In the genomic region with DNA sequence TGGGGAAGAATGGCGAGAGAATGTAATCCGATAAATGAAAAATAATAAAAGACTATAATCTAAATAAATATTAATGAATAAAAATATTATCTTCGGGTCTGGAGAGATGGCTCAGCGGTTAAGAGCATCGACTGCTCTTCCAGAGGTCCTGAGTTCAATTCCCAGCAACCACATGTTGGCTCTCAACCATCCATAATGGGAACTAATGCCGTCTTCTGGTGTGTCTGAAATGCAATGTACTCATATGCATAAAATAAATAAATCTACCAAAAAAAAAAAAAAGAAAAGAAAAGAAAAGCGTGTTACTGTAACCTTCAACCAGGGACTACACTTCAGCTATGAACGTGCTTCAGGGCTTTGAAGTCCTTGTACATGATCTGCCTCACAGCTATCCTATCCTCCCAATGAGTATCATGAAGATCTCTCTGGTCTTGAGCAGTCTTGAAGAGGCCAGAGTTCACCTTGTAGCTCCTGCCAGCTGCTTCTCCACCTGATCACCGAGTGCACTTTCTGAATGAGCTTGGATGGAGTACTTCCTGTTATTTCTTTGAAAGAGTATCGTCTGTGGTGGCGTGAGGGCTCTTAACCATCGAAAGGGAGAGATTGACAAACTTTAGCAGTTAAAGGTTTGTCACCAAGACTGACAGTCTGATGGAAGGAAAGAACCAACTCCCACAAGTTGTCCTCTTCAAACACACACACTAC, we compare ENCODE assay signal across 7 mouse cellular contexts. TPM values are rescaled to one million over a fixed set of nuclear protein-coding genes. Genes with fewer than 3 reads are reported as not detected.
DNase-seq lines count a peak whose midpoint lies in the region; ATAC-seq and TF ChIP-seq lines count a peak whose summit lies in the region.

Gene Tsn (minus strand): TSS at position 118 of the 705 bp plus-strand sequence.

- whole genome bisulfite sequencing in limb, embryonic 13.5 days, result 54% methylated on average over 12 of the region's 12 CpGs
- 51% methylated on average over 12 of the region's 12 CpGs for WGBS in midbrain, postnatal 0 days

- TF ChIP-seq CTCF in ES-Bruce4 (IDR thresholded peaks at IDR 0.05; ENCODE audit: low read depth, low read length), result no peak
- no peak for TF ChIP-seq CTCF in midbrain, postnatal 0 days (IDR thresholded peaks at IDR 0.05)

- no peaks in the 10 kb centered on the region for H3K4me1 ChIP-seq in ES-Bruce4 (ENCODE audit: control insufficient read depth, insufficient read depth, low read length)
- peaks cover 8% of the 10 kb centered on the region for H3K4me1 ChIP-seq in limb, embryonic 13.5 days
- no peaks in the 10 kb centered on the region; the same call in 1 of the 2 replicates for H3K4me1 ChIP-seq in midbrain, postnatal 0 days (ENCODE audit: insufficient read depth, low read length)

- no peak for TF ChIP-seq POLR2A in ES-Bruce4 (IDR thresholded peaks at IDR 0.05; ENCODE audit: insufficient read depth, low read length)

- peaks cover 12% of the 10 kb centered on the region for H3K36me3 ChIP-seq in ES-Bruce4 (ENCODE audit: control insufficient read depth, insufficient read depth, low read length, poor library complexity, severe bottlenecking)
- H3K36me3 ChIP-seq in limb, embryonic 13.5 days, result peaks cover 8% of the 10 kb centered on the region
- H3K36me3 ChIP-seq in midbrain, postnatal 0 days (ENCODE audit: insufficient read depth, low read length), result peaks cover 4% of the 10 kb centered on the region

- no peaks in the 10 kb centered on the region for H3K9me3 ChIP-seq in ES-Bruce4 (replicated peaks; ENCODE audit: control insufficient read depth, insufficient read depth, low read length, poor library complexity, severe bottlenecking)
- H3K9me3 ChIP-seq in limb, embryonic 13.5 days, result no peaks in the 10 kb centered on the region
- H3K9me3 ChIP-seq in midbrain, postnatal 0 days (ENCODE audit: low read length), result no peaks in the 10 kb centered on the region

- peak within 1 kb of the TSS; percentile 93 for H3K4me3 ChIP-seq in ES-Bruce4 (ENCODE audit: low read depth, low read length)
- peak within 1 kb of the TSS; percentile 86 for H3K4me3 ChIP-seq in limb, embryonic 13.5 days
- peak within 1 kb of the TSS; percentile 87 for H3K4me3 ChIP-seq in midbrain, postnatal 0 days (ENCODE audit: low read depth, low read length)

- TF ChIP-seq EP300 in ES-Bruce4 (IDR thresholded peaks at IDR 0.05; ENCODE audit: insufficient read depth, low read depth, low read length), result no peak

- H3K27me3 ChIP-seq in ES-Bruce4 (ENCODE audit: control insufficient read depth, insufficient read depth, low read length, poor library complexity, severe bottlenecking), result no peaks in the 10 kb centered on the region
- no peaks in the 10 kb centered on the region for H3K27me3 ChIP-seq in limb, embryonic 13.5 days
- 0 out of 2 replicates have a peak, but pooled peaks cover 4% of the 10 kb centered on the region for H3K27me3 ChIP-seq in midbrain, postnatal 0 days (ENCODE audit: insufficient read depth, low read length)

- ATAC-seq in erythroblast, adult 5-6 weeks (replicated peaks; ENCODE audit: low FRiP score, poor library complexity, severe bottlenecking), result no peak
- peak; percentile 33 for ATAC-seq in limb, embryonic 13.5 days (ENCODE audit: low FRiP score, low read depth)
- ATAC-seq in midbrain, postnatal 0 days (ENCODE audit: low FRiP score), result peak; percentile 52; the same call in 1 of the 2 replicates

- peak within 1 kb of the TSS; percentile 47 for H3K27ac ChIP-seq in ES-Bruce4 (ENCODE audit: insufficient read depth, low read length)
- H3K27ac ChIP-seq in limb, embryonic 13.5 days, result peak within 1 kb of the TSS; percentile 90
- H3K27ac ChIP-seq in midbrain, postnatal 0 days (ENCODE audit: low read depth, low read length), result peak within 1 kb of the TSS; percentile 95

- H3K4me2 ChIP-seq in limb, embryonic 13.5 days (replicated peaks), result peak within 1 kb of the TSS; percentile 73
- peak within 1 kb of the TSS; percentile 59 for H3K4me2 ChIP-seq in midbrain, postnatal 0 days (ENCODE audit: low read depth, low read length, poor library complexity, severe bottlenecking)

- intact Hi-C loops in heart, postnatal 25 days (cut with DNase I), result no loop called here

- peak within 1 kb of the TSS; percentile 89 for H3K9ac ChIP-seq in ES-Bruce4 (ENCODE audit: low read depth, poor library complexity, severe bottlenecking)
- H3K9ac ChIP-seq in limb, embryonic 13.5 days, result peak within 1 kb of the TSS; percentile 91
- H3K9ac ChIP-seq in midbrain, postnatal 0 days (replicated peaks; ENCODE audit: low read length, poor library complexity, severe bottlenecking), result peak within 1 kb of the TSS; percentile 91

- DNase-seq in CD4-positive helper T cell, adult 2 months (ENCODE audit: low read depth, low spot score), result peak; percentile 6
- DNase-seq in heart, postnatal 25 days (ENCODE audit: low spot score), result no peak
- no peak for DNase-seq in midbrain, postnatal 0 days (ENCODE audit: low spot score)
- DNase-seq in thymus, postnatal 25 days, result no peak

RNA-seq across cellular contexts. Expression of gene Tsn, which starts in this region (rescaled TPM):
- polyA plus RNA-seq in ES-Bruce4 (2011; ENCODE audit: insufficient read depth, insufficient read length, low read depth, missing spikeins), result 88.0 and 90.4 TPM in 2 replicates
- 22.4 and 28.6 TPM in 2 replicates for total RNA-seq in erythroblast, adult 5-6 weeks (2015; ENCODE audit: low replicate concordance)
- total RNA-seq in erythroblast, adult 5-6 weeks (2017; ENCODE audit: low replicate concordance), result 24.1 and 30.5 TPM in 2 replicates
- total RNA-seq in heart, postnatal 25 days (2021), result 10 to 100 TPM; 62.7 to 64.3 TPM
- polyA plus RNA-seq in limb, embryonic 13.5 days (2015; fragmentation: Nextera tagmentation; extraction: Ambion mirVana), result 357 and 374 TPM in 2 replicates
- 210 and 227 TPM in 2 replicates for total RNA-seq in midbrain, postnatal 0 days (2014; rRNA removed)
- 628 and 681 TPM in 2 replicates for polyA plus RNA-seq in midbrain, postnatal 0 days (2015; fragmentation: Nextera tagmentation; extraction: Ambion mirVana)
